Mouse (Mus musculus): ENCODE results near the gene Cmss1.

The Cmss1 gene

DNA sequence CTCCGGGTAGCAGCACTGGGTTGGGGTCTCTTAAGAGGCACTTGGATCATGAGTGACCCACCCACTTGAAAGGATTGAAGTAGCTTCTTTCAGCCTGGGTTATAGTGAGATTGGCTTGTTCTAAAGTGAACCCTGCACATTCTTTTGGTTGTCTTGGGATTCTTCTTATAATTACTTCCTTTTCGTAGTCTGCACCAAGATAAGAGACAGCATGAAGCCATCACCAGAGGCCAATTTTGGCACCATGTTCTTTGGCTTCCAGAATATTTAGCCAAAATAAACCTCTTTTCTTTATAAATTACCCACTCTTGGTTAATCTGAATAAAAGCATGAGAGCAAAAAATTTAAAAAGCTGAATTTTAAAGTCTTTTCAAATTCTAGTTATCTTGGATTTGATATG lies 136.8 kb downstream of the Cmss1 start:
- no peak for DNase-seq

DNA sequence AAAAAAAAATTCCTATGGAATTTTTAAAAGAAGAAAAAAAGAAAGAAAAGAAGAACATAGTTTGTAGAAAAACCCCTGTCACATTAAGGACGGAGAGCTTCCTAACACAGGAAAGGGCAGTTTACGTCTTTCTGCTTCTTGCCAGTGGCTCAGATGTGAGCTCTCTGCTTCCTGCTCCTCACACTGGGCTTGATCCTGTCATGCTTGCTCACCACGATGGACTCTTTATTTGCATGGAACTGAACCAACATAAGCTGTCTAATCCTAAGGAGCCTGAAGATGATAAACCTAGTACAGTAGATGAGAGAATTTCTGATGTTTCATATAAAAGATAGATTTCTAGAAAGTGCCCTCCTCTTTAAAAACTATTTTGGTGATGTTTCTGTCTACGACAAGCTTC lies 137.4 kb downstream of the Cmss1 start:
- no peak for DNase-seq

DNA sequence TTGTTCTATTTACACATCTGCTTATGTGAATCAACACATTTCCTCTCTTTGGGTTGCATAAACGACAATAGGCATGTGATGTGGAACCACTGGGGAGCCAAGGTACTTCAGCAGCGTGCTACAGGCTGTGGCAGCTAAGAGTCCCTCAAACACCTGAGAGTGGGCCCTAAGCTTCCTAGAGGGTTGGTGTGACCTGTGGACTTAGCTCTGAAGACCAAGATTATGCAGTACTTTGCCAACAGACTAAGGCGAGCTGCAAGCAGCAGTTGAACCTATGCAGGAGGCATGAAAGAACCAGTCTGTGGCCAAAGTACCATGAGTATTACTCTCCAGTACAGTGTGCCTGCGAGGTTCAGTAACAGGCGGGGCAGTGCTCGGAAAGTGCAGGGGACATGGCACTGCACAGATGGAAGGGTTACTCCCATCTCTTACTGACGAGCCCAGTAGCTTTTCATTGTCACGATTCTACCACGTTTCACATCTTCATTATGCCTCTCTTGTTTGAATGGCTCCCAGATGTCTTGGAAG lies 141.2 kb downstream of the Cmss1 start:
- no peak for DNase-seq

DNA sequence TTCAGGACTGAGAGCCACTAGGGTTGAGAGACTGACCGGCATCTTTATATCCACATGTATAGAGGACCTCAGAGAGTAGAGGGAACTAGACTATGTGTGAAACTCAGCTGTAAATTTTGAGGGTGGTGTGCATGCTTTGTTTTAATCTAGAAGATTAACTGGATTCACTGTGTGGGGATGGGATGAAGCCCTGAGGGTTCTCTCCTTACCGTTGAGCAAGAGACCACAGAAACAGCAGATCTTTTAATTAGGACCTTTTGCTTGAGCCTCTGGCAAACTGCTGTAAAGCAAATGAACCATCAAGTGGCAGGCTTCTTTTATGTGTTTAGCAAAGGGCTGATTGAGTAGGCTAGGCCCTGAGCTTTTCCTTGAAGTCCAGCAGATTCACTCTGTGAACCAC lies 150.7 kb downstream of the Cmss1 start:
- no peak for DNase-seq

DNA sequence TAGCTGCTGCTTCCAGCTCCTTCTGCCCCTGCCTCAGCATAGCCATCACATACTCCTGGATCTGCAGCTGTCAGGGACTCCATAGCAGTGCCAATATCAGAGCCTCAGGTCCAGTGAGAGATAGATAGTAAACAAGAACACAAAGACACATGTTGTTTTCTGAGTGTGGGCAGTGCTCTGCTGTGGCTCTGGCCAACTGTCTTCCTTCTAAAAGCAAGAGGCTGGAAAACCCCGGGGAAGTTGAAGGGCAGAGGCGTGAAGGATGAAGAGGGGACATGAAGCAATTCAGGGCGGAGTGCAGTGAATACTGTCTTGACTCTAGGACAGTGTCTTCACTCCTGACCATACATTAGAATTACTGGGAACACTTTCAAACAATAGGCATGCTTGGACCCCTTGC lies 151.1 kb downstream of the Cmss1 start:
- DNase-seq: no peak

DNA sequence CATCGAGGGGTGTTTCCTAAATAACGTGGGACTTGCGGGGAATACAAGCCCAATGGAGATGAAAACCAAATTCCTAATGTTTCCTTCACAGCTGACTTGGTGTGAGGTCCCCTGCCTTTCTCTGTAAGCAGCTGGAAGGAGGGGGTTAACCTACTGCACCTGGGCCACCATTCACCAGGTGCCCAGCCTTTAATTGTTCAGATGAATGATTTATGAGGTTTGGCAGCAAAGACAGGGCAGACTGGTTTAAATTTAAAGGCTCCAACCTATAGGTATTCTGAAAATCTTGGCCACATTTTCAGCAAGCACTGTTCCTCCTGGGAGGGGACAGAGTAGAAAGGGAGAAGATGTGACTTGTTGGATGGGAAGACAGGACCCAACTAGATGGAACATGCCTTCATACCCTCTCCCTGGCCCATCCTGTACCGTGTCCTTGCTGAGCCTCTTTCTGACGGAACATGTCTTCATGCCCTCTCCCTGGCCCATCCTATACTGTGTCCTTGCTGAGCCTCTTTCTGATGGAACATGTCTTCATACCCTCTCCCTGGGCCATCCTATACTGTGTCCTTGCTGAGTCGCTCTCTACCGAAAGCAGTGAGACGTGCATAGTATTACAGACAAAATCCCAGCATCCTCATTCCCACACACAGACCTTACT lies 152.4 kb downstream of the Cmss1 start:
- DNase-seq: no peak

DNA sequence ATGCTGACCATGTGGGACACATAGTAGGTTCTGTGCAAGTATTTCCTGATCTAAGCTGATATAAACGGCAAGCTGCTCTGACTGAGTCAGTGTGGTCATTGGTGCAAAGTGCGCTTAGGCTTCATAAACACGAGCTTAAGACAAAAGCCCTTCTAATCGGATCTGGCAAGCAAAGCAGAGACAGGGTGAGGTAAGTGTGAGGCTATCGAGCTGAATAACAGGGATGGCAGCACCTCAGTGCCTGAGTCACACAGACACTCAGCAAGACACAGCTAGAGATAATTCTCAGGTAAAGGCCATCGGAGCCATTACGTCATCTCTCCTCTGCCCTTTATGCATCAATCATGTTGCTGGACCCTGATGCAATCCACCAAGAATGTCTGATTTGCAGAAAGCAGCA lies 153.7 kb downstream of the Cmss1 start:
- no peak for DNase-seq

DNA sequence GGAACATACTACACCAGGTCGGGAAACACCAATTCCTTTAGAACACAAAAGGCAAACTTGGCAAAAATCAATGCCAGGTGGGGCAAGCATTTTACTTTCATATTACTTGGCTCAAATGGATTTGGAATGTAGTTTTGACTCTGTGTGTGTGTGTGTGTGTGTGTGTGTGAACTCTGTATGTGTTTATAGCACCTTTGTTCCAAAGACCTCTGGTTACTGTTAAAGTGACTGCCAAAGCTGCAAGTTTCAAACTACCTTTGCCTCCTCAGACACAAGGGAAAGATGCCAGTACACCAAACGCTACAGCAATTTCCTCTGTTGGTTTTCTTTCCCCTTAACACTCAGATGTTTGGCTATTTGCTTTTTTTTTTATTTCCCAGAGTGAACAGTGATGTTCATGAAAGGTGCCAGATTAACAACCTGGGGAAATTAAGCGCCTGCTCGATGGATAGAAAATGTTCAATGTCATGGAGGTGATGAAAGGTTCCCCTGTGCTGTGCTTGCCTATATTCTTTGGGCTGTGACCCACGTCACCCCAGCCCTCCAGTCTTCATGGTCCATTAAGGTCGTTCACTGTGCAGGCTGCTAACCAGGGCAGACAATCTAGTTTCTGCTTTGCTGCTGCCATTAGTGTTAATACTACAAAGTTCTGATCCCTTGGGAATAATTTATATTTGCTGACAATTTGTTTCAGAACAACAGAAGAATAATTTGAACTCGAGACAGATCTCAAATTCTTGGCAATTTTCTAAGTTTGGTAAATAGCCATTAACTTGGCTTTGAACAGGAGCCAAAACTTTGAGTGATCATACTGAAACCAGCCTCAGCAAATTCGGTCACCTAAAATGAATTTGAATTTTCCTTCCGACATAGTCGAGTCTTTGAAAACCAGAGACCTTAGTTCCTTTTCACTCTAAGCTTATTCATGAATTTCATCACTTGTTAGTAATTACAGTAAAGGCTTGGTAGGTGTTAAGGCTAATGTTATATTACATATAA lies 161.3 kb downstream of the Cmss1 start:
- no peak for DNase-seq

DNA sequence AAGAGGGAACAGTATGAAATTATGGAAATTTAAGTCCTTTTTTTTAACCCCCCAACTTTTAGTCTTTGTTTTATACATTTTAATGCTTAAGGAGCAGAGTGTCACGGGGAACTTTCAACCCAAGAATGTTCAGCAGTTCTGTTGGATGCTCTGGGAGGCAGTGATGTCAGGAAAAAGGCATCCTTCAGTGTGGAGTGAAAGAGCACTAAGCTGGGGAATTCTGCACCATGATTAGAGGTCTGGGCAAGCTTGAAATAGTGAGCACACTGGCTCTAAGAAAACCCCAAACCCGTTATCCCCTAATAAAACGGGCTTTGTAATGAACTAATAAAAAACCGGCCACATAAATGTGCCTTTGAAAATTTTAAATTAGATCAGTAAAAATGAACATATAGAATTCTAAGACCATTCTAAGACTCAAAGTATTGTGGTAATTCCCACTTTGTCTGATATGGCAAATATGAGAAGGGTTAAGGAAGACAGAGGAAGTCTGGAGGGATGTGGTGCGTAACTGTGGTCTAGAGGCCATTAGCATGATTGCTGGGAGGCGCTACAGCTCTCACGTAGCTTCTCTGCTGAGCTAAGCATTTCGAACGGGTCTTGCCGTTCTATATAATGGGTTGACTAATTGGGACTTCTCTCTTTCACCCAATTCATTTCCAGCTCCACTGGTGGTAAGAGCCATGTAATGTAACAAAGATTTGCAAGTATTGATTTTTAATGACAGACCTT lies 165.8 kb downstream of the Cmss1 start:
- no peak for DNase-seq

DNA sequence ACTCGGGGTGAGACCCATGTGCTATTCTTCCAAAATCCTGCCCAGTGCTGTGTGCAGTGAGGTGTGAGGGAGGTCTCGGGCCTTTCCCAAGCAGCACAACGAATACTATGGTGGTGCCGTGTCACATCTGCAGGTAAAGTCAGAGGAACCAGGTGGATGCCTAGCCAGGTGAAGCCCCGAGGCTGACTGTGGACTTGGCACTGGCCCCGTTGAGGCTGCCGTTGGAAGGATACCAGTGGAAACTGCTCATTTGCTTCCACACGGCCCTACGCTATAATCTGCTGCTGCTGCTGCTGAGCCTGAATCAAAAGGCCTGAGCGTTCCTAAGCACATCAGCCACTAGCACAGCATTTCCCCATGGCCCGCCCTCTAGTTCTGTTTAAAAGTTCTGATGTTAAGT lies 167.5 kb downstream of the Cmss1 start:
- no peak for DNase-seq

DNA sequence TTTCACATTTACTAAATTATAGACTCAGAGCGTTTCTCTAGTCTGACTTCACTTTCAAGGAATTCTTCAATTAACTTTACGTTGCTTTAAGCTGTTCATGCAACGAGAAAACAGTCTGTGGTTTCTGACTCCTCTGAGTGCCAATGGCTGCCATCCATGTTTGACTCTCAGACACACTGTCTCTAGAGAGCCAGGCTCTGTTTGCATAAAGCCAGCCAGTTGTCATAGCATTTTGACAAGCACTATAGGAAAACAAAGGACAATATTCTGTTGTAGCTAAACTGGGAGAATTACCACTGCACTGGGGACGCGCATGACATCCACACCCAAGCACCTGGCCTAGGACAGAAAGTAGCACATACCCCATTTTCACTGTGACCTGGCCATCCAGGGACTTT lies 168.4 kb downstream of the Cmss1 start:
- no peak for DNase-seq

DNA sequence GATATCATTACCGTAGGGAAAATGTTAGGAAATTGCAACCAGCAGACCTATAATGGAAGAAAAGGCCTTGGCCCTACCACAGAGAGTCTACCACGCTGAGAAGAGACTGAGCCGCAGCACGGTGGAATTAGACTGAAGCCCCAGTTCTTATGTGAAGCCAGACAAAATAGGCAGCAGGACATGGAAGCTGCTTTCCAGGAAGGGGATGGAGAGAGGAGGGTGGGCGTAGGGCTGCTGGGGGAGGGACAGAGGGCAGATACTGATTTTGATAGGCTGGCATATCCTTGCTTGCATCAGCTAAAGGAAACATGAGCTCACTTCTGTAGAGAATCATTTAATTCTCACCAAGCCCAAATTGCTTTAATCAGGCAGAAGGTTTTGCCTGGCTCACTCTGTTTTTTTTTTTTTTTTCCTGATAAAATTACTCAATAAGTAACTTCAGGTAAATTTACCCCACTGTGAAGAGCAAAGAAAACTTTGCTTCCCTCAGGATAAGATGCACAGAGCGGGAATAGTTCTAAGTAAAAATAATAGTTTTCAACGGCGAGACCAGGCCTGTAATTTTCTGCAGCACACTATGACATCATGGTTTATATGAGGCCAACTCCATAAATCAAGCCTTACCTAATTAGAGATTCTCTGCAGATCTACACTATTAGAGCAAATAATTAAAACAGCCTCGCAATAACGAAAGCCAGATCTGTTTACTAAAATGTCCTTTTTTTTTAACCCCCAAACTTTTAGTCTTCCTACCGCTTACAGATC lies 169.0 kb downstream of the Cmss1 start:
- DNase-seq: no peak

DNA sequence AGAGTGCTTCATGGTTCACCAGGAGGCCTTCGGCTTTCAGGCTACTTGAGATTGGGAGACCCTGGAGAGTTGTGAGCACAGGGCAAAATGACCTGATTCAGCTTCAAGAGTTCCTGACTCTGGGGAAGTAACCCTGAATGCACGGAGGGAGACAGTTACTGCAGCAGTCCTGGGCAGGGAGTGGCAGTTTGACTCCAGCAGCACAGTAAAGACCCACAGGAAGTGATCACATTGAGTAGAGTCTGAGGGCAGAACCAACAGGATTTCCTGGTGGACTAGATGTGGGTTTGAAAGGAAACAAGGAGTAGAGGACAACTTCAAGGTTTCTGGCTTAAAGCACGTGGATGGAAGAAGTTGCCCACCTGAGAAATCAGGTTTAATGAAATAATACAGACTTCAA lies 172.0 kb downstream of the Cmss1 start:
- no peak for DNase-seq

DNA sequence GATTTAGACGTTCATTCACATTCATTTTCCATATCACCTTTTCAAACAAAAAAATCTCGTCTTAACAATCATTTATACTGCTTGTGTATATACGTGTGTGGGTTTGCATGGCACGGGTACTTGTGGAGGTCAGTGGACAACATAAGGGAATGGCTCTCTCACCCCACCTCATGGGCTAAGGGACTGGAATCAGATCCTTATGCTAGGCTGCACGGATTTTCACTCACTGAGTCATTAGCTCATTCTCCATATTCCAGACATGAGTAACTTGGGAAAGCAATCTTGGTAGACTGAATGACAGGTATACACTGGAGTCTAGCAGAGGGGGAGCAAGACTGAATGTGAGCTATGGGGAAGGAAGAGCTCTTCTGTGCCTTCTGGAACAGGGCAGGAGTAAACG lies 173.0 kb downstream of the Cmss1 start:
- no peak for DNase-seq

DNA sequence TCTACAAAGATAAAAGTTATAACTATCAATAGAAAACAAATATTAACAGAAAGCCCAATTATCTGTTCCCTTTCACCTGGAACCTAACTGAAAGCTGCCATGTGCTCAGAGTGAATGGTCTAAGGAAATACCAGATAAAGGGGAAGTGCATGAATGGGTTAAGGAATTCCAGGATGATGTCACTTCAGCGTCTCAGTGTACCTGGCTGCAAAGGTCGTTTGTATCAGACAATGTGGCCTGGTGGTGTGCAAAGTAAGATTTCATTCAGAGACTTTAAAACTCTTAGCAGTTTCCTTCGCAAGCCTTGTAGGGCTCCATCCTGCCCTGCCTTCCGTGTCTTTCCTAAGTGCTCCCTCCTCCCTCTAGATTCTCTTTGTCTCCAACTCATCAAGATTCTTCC lies 173.5 kb downstream of the Cmss1 start:
- DNase-seq: no peak

DNA sequence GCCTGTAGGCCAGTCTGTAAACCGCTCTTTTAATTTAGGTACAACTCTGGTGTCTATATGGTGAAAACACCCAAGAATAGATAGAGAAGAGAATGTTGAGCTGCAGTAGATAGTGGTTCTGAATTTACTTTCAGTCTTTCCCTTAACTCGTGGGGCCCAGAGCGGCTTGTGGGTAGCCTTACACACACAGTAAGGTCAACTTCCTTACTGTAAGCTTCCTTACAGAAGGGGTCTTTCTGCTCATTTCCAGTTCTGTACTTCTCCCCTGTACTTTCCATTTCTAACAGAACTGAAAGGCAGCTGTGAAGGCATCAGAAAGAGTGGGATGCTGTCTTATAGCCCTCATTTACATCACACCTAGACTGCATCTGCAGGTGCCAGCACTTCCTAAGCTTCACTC lies 175.4 kb downstream of the Cmss1 start:
- no peak for DNase-seq

DNA sequence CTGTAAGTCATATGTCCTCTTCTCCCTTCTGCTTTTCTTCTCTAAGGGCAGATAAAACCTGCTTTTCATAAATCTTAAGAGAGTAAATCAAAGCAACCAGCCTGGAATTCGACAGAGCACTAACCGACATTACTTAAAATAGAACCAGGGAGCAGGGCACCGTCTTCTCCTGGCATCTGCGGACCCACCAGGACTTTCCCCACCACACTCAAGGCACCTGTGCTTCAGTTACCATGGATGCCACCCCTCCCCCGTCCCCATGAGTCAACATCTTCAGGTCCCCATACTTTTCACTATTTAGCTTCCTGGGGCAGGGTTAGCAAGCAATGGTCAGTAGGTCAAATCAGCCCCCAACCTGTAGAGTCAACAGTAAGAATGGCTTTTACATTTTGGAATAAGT lies 177.7 kb downstream of the Cmss1 start:
- no peak for DNase-seq

DNA sequence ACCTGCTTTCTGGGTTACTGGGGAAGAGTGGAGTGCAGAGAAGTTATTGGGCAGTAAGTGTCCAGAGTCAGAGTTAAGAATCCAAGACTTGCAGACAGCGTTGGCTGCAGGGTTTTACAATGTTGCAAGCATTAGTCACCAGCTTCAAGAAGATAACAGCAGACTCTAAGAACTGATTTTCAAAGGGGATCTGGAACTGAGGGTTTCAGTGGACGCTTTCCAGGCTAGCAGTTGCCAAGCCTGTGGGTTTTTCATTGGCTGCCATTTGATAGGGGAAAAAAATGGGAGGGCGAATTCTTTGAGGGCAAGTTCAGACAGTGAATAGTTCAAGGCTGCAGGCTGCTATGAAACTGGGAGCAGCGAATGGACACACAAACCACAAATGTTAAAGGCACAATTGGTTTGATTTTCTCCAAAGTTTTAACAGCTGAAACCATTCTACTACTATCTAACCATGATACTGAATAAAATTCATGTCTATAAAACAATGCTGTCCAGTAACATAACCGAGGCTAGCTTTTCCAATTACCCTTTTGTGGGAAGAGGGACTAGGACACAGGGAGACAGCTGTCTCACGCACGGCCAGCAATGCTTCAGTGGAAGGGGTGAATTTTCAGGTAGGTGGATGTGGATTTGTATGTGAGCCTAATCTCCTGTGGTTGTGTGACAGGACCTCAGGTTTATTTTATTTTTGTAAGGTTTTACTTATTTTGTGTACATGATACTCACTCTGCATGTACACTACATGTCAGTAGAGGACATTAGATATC lies 179.0 kb downstream of the Cmss1 start:
- DNase-seq: no peak

DNA sequence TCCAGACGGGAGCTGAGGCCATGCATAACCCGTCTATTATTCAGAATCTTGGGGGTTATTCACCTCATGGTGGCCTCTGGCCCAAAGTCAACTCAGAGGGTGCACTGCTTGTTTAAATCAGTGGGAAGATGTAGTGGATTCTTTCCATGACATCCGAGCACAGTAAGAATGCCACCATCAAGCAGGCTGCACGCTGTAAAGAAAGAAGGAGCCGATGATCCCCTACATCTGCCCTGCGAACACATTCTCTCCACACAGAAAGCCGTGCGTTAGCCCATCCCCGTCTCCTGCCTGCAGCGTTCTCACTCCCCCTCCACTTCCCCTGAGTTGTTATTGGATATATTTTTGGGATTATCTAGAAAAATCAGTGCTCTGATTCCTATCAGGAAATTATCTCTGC lies 180.0 kb downstream of the Cmss1 start:
- no peak for DNase-seq

DNA sequence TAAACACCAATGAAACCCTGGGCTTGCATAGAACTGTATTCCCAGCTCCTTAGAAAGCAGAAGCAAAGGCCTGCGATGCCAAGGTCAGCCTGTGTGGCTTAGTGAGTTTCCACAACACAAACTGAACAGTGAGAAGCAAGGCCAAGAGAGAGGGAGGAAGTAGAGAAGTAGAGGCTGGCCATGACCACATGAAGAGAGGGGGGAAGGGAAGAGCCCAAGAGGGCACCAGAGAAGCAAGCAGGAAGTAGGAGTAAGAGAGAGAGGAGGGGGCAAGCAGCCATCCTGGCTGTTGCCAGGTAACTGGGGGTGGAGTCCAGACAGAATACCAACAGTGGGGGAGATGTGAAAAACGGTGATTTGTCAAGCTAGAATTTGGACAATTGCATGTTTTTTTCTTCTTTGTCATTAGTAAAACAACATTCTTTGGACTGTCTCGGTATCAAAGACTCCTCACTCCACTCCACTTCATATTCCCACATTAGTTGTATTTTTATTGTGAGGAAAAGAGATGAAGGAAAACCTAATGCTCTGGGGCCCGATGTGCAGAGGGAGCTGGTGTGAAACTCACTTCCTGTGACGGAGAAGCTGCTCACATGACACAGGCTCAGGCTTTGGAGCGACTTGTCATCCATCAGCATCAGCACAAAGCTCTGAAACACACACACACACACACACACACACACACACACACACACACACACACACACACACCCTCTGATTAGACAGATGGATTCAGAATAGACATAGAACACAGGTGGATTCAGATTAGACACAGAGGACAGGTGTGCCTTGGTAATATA lies 183.5 kb downstream of the Cmss1 start:
- DNase-seq: no peak

Data from cerebellum, adult 11 months (tissue).